Mouse (Mus musculus): ENCODE results near the gene Drd5.

Drd5 gene

GRCm38 (mm10) chr5:38350351-38350929 is 31.3 kb downstream of the Drd5 start:
- no peak for DNase-seq (ENCODE audit: low spot score)

- no peak for DNase-seq (ENCODE audit: low spot score)
Measured at GRCm38 (mm10) chr5:38356927-38357326, 37.8 kb downstream of the Drd5 start.

- no peak for DNase-seq (ENCODE audit: low spot score)
Measured at GRCm38 (mm10) chr5:38359716-38360115, 40.5 kb downstream of the Drd5 start.

GRCm38 (mm10) chr5:38364396-38364795 is 45.2 kb downstream of the Drd5 start:
- DNase-seq (ENCODE audit: low spot score), result no peak

- no peak for DNase-seq (ENCODE audit: low spot score)
Measured at GRCm38 (mm10) chr5:38365521-38365920, 46.4 kb downstream of the Drd5 start.

- no peak for DNase-seq (ENCODE audit: low spot score)
Measured at GRCm38 (mm10) chr5:38366650-38367470, 47.7 kb downstream of the Drd5 start.

- no peak for DNase-seq (ENCODE audit: low spot score)
Measured at GRCm38 (mm10) chr5:38371308-38371707, 52.1 kb downstream of the Drd5 start.
